Comparison of ENCODE assay signal across 8 mouse cellular contexts in the genomic region with DNA sequence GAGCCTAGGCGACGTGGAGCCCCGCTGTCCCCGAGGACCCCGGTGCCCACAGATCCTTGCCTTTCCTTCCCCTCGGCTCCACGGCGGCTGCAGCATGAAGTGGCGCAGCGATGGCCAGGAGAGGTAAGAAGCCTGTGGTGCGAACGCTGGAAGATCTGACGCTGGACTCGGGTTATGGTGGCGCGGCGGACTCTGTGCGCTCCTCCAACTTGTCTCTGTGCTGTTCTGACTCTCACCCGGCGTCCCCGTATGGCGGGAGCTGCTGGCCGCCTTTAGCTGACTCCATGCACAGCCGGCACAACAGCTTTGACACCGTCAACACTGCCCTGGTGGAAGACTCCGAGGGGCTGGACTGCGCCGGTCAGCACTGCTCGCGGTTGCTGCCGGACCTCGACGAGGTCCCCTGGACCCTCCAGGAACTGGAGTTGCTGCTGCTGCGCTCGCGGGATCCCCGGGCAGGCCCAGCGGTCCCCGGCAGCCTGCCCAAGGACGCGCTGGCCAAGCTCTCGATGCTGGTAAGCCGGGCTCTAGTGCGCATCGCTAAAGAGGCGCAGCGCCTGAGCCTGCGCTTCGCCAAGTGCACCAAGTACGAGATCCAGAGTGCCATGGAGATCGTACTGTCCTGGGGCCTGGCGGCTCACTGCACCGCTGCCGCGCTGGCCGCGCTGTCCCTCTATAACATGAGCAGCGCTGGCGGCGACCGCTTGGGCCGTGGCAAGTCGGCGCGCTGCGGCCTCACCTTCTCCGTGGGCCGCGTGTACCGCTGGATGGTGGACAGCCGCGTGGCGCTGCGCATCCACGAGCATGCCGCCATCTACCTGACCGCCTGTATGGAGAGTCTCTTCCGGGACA. TPM values are rescaled to one million over a fixed set of nuclear protein-coding genes. Genes with fewer than 3 reads are reported as not detected.
DNase-seq lines count a peak whose midpoint lies in the region; ATAC-seq and TF ChIP-seq lines count a peak whose summit lies in the region.

No protein-coding gene starts in this region.

- peak overlapping the region; percentile 61 for H3K4me3 ChIP-seq in spleen, adult 2 months (ENCODE audit: extremely low read depth, insufficient read depth, insufficient read length)
- peak overlapping the region; percentile 53 for H3K4me3 ChIP-seq in cortical plate, adult 2 months (ENCODE audit: insufficient read depth, low read length)
- peak overlapping the region; percentile 69 for H3K4me3 ChIP-seq in midbrain, embryonic 12.5 days
- H3K4me3 ChIP-seq in small intestine, adult 2 months (ENCODE audit: low read depth, low read length) = peak overlapping the region; percentile 64

- H3K4me2 ChIP-seq in midbrain, embryonic 12.5 days (replicated peaks) = peak overlapping the region; percentile 100

- DNase-seq in spleen, adult 2 months (ENCODE audit: low read depth in 1 of 2, low spot score in 2 of 2) = no peak
- no peak for DNase-seq in spleen, postnatal 14 days (ENCODE audit: low spot score in 2 of 2)
- DNase-seq in gastrocnemius, postnatal 14 days = peak; percentile 44
- peak; percentile 51 for DNase-seq in induced T-regulatory cell, adult 2 months (ENCODE audit: low read depth)
- peak; percentile 43 for DNase-seq in left cerebral cortex, postnatal 4 days

- peak; percentile 31 for ATAC-seq in midbrain, embryonic 12.5 days (ENCODE audit: low FRiP score, low read depth)

- no peaks in the 10 kb centered on the region for H3K9me3 ChIP-seq in midbrain, embryonic 12.5 days

- TF ChIP-seq POLR2A in spleen, adult 2 months (IDR thresholded peaks at IDR 0.05; ENCODE audit: low read depth, low read length) = no peak
- TF ChIP-seq POLR2A in cortical plate, adult 2 months (IDR thresholded peaks at IDR 0.05; ENCODE audit: extremely low read depth, insufficient read depth, low read length) = no peak
- TF ChIP-seq POLR2A in small intestine, adult 2 months (IDR thresholded peaks at IDR 0.05; ENCODE audit: low read depth, low read length) = no peak

- intact Hi-C loops in gastrocnemius, postnatal 14 days (cut with DNase I; ENCODE audit: low total_unique reads) = no loop called here
- intact Hi-C loops in left cerebral cortex, postnatal 4 days (cut with DNase I) = loop anchor here (5.0 to 10.0 kb wide), 2 partner anchors 170 to 267 kb away; no protein-coding TSS in a partner anchor

- no peaks in the 10 kb centered on the region for H3K36me3 ChIP-seq in spleen, adult 2 months (ENCODE audit: control insufficient read depth, insufficient read depth, low read length)
- no peaks in the 10 kb centered on the region for H3K36me3 ChIP-seq in midbrain, embryonic 12.5 days
- no peaks in the 10 kb centered on the region for H3K36me3 ChIP-seq in small intestine, adult 2 months (ENCODE audit: control insufficient read depth, insufficient read depth, low read length)

- no peak overlapping the region; the same call in 1 of the 2 replicates for H3K27ac ChIP-seq in spleen, adult 2 months (ENCODE audit: insufficient read depth, low read length)
- H3K27ac ChIP-seq in cortical plate, adult 2 months (ENCODE audit: insufficient read depth, low read length) = no peak overlapping the region
- H3K27ac ChIP-seq in midbrain, embryonic 12.5 days (replicated peaks) = peak overlapping the region; percentile 75; the same call in 1 of the 2 replicates
- no peak overlapping the region for H3K27ac ChIP-seq in small intestine, adult 2 months (ENCODE audit: insufficient read depth, low read depth, low read length)

- no peak for TF ChIP-seq CTCF in spleen, adult 2 months (IDR thresholded peaks at IDR 0.05; ENCODE audit: extremely low read depth, insufficient read depth, insufficient read length, insufficient replicate concordance)
- TF ChIP-seq CTCF in cortical plate, adult 2 months (IDR thresholded peaks at IDR 0.05; ENCODE audit: extremely low read depth, insufficient read depth, low read length) = no peak
- TF ChIP-seq CTCF in small intestine, adult 2 months (IDR thresholded peaks at IDR 0.05; ENCODE audit: extremely low read depth, insufficient read length, insufficient replicate concordance, low read depth, low read length) = no peak

- no peaks in the 10 kb centered on the region; the same call in none of the 2 replicates for H3K4me1 ChIP-seq in spleen, adult 2 months (ENCODE audit: control insufficient read depth, insufficient read depth, insufficient read length)
- H3K4me1 ChIP-seq in cortical plate, adult 2 months (ENCODE audit: control insufficient read depth, insufficient read depth, low read length) = no peaks in the 10 kb centered on the region
- H3K4me1 ChIP-seq in midbrain, embryonic 12.5 days = peaks cover 40% of the 10 kb centered on the region
- H3K4me1 ChIP-seq in small intestine, adult 2 months (ENCODE audit: control insufficient read depth, insufficient read depth, insufficient read length, low read length) = peaks cover 16% of the 10 kb centered on the region; the same call in 1 of the 2 replicates

- H3K27me3 ChIP-seq in spleen, adult 2 months (ENCODE audit: control insufficient read depth, insufficient read depth, low read length) = peaks cover 9% of the 10 kb centered on the region
- peaks cover 26% of the 10 kb centered on the region for H3K27me3 ChIP-seq in midbrain, embryonic 12.5 days
- peaks cover 23% of the 10 kb centered on the region for H3K27me3 ChIP-seq in small intestine, adult 2 months (ENCODE audit: control insufficient read depth, insufficient read depth, low read length)

- peak overlapping the region; percentile 71 for H3K9ac ChIP-seq in midbrain, embryonic 12.5 days (replicated peaks)

- WGBS in spleen, adult 2 months = 1% methylated on average over 78 of the region's 78 CpGs
- under 1% methylated on average over 78 of the region's 78 CpGs for WGBS in midbrain, embryonic 12.5 days
- WGBS in small intestine, adult 2 months = under 1% methylated on average over 78 of the region's 78 CpGs

RNA-seq across cellular contexts. Expression of gene Btbd11, which starts 0.8 kb away (rescaled TPM):
- 7.8 TPM in 2 replicates for polyA plus RNA-seq in spleen, adult 2 months (2012; rRNA removed)
- 20.7 and 22.3 TPM in 2 replicates for polyA plus RNA-seq in cortical plate, adult 2 months (2012; rRNA removed)
- 1 to 10 TPM in 1 of 2 experiments, under 1 TPM in 1; 0.47 to 1.1 TPM for total RNA-seq in gastrocnemius, postnatal 14 days (2021)
- total RNA-seq in left cerebral cortex, postnatal 4 days (2021) = 10 to 100 TPM; 25.4 to 29.7 TPM
- polyA plus RNA-seq in midbrain, embryonic 12.5 days (2016; fragmentation: Nextera tagmentation; extraction: Ambion mirVana) = 10.0 and 12.1 TPM in 2 replicates
- 1.0 and 1.8 TPM in 2 replicates for polyA plus RNA-seq in small intestine, adult 2 months (2012; rRNA removed)

Comparison
In these comparisons a context has a peak if more than half of its experiments do, and no peak if none do; other contexts are left out.
1. DNase-seq: peak in gastrocnemius, postnatal 14 days (single experiment), induced T-regulatory cell, adult 2 months (single experiment) and left cerebral cortex, postnatal 4 days (single experiment); none in spleen, adult 2 months (0 of 2) and spleen, postnatal 14 days (0 of 2).
2. Peak in every context shown above with its lines, with median percentiles within 50 percentile points of each other: H3K4me3 ChIP-seq.